Mouse (Mus musculus) testis, postnatal 10 days (tissue): Measurements from ENCODE around the gene Sgcg.

ENCODE experiments used
- DNase-seq: peaks from one replicate; pipeline ENCODE4 v3.0.0; 2021; ENCODE audit warnings: low spot score

Gene Sgcg

GRCm38 (mm10) chr14:61258352-61258751, at the start of gene Sgcg:
Gene Sgcg (minus strand): TSS chr14:61258490.
- no peak for DNase-seq

GRCm38 (mm10) chr14:61303969-61304609, 45.8 kb upstream of the Sgcg start:
- DNase-seq = no peak

- no peak for DNase-seq
These were observed 44.1 kb upstream of the Sgcg start for GRCm38 (mm10) chr14:61302428-61302827.

- no peak for DNase-seq
These were observed 43.0 kb upstream of the Sgcg start for GRCm38 (mm10) chr14:61301323-61301722.

GRCm38 (mm10) chr14:61299810-61300209, 41.5 kb upstream of the Sgcg start:
- DNase-seq = no peak

- peak; percentile 72 for DNase-seq
These were observed 36.4 kb upstream of the Sgcg start for GRCm38 (mm10) chr14:61294738-61295079.

- DNase-seq = peak; percentile 79
These were observed 35.8 kb upstream of the Sgcg start for GRCm38 (mm10) chr14:61293884-61294737.

- DNase-seq = peak; percentile 66
These were observed 32.4 kb upstream of the Sgcg start for GRCm38 (mm10) chr14:61290664-61291063.

- no peak for DNase-seq
These were observed 30.5 kb upstream of the Sgcg start for GRCm38 (mm10) chr14:61288606-61289286.

- no peak for DNase-seq
These were observed 20.5 kb upstream of the Sgcg start for GRCm38 (mm10) chr14:61278676-61279300.

- peak; percentile 81 for DNase-seq
These were observed 19.0 kb upstream of the Sgcg start for GRCm38 (mm10) chr14:61277285-61277684.

GRCm38 (mm10) chr14:61274414-61275198, 16.3 kb upstream of the Sgcg start:
- DNase-seq = no peak

- DNase-seq = peak; percentile 66
These were observed 9.7 kb upstream of the Sgcg start for GRCm38 (mm10) chr14:61267908-61268475.

GRCm38 (mm10) chr14:61259084-61259483, 794 bp upstream of the Sgcg start:
- no peak for DNase-seq

GRCm38 (mm10) chr14:61252596-61253388, 5.5 kb downstream of the Sgcg start:
- no peak for DNase-seq

GRCm38 (mm10) chr14:61246444-61246843, 11.8 kb downstream of the Sgcg start:
- no peak for DNase-seq

- DNase-seq = no peak
These were observed 15.7 kb downstream of the Sgcg start for GRCm38 (mm10) chr14:61242611-61243010.

GRCm38 (mm10) chr14:61238751-61239150, 19.5 kb downstream of the Sgcg start:
- DNase-seq = no peak

GRCm38 (mm10) chr14:61237101-61237654, 21.1 kb downstream of the Sgcg start:
- DNase-seq = no peak

GRCm38 (mm10) chr14:61235846-61236474, 22.3 kb downstream of the Sgcg start:
- DNase-seq = peak; percentile 50
